Mouse (Mus musculus) liver, embryonic 15.5 days (tissue): Measurements from ENCODE around the gene Ercc6l. TPM values are rescaled to one million over a fixed set of nuclear protein-coding genes. Genes with fewer than 3 reads are reported as not detected.
"Not testable (repeated sequence)": the region's sequence is repeated elsewhere in the genome, so short reads cannot be mapped to it uniquely, and the experiment has no call there.

Experiments
- ATAC-seq: fragments of 200-750 bp; cut with Nextera tagmentation; 2 replicates; pipeline ENCODE4 v1.8.0; 2017; ENCODE audit warnings: moderate number of reproducible peaks, mild to moderate bottlenecking, moderate library complexity; ENCODE audit not compliant: insufficient read depth
- H3K27ac ChIP-seq: fragments of 300-500 bp; sonication (generic); replicated peaks from 2 replicates; pipeline ENCODE4 v1.5.1; 2015; ENCODE audit warnings: mild to moderate bottlenecking, inconsistent platforms
- H3K27me3 ChIP-seq: fragments of 300-500 bp; sonication (generic); 2 replicates; pipeline ENCODE4 v1.6.1; 2015; ENCODE audit warnings: mild to moderate bottlenecking, inconsistent platforms
- H3K36me3 ChIP-seq: fragments of 300-500 bp; sonication (generic); replicated peaks from 2 replicates; pipeline ENCODE4 v1.6.1; 2015; ENCODE audit warnings: moderate library complexity, mild to moderate bottlenecking, inconsistent platforms
- H3K4me1 ChIP-seq: fragments of 300-500 bp; sonication (generic); replicated peaks from 2 replicates; pipeline ENCODE4 v1.6.1; 2015; ENCODE audit warnings: inconsistent platforms
- H3K4me2 ChIP-seq: fragments of 300-500 bp; sonication (generic); 2 replicates; pipeline ENCODE4 v1.6.1; 2015; ENCODE audit warnings: moderate library complexity, mild to moderate bottlenecking, inconsistent platforms
- H3K4me3 ChIP-seq: fragments of 300-500 bp; sonication (generic); replicated peaks from 2 replicates; pipeline ENCODE4 v1.5.1; 2015; ENCODE audit warnings: mild to moderate bottlenecking, inconsistent platforms
- H3K9ac ChIP-seq: fragments of 300-500 bp; sonication (generic); 2 replicates; pipeline ENCODE4 v1.6.1; 2015; ENCODE audit warnings: moderate library complexity, mild to moderate bottlenecking, inconsistent platforms
- H3K9me3 ChIP-seq: fragments of 300-500 bp; sonication (generic); replicated peaks from 2 replicates; pipeline ENCODE4 v1.6.1; 2016; ENCODE audit warnings: inconsistent platforms
- WGBS: fragments of 180-500 bp; shearing (Covaris S2); methylation state at CpG from one replicate; pipeline ENCODE4 v1.1.7; 2015; ENCODE audit warnings: mixed read lengths; ENCODE audit not compliant: insufficient replicate concordance; 5-methylcytosine and 5-hydroxymethylcytosine counted together
- polyA plus RNA-seq: library from polyadenylated mRNA; unstranded; fragments of >200 nt; fragmentation: Nextera tagmentation; extraction: Ambion mirVana; gene quantifications from 2 replicates; pipeline ENCODE4 v1.2.1, GENCODE M21; 2015

The Ercc6l gene
- polyA plus RNA-seq, 1 experiment from 2014 or later = 9.6 TPM

DNA sequence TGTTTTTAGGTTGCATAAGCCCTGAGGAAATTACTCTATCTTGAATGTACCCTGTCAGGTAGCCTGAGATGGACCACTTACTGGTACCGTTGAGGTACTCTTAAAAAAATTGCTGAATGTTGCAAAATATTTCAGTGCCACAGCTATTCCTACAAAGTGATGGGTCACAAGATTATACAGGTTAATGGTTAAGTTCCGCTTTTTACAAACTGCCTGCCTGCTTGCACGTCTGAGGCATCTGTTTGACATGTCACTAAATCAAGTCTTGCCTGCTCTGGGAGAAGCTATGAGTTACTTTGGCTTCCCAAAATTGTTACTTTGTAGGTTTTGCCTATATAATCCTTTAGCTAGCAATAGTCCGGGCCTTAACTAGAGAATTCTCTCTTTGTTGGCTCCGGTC lies 47.5 kb downstream of the Ercc6l start:
- not testable (repeated sequence) for H3K4me1 ChIP-seq, H3K4me3 ChIP-seq, H3K9ac ChIP-seq, H3K36me3 ChIP-seq, H3K4me2 ChIP-seq, H3K27ac ChIP-seq, ATAC-seq, H3K9me3 ChIP-seq
- H3K27me3 ChIP-seq = peaks cover 23% of the 10 kb centered on the region
- 47% methylated on average over 5 of the region's 5 CpGs for WGBS

DNA sequence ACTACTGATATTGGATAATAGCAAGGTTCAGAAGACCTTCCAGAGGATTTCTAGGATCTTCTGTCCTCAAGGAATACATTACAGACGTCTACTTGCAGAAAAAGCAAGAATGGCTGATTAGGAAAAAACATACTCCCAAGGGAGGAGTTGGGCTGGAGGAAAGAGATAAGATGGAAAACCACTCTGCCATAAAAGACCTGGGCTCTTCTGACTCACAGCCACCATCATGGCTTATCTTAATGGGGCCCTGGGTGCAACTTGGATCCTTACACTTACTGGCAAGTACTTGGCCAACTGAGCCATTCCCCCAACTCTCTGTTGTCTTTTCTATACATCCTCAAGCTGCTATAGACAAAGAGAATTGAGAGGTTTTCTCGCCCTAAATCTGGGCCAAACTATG lies 53.1 kb downstream of the Ercc6l start:
- ATAC-seq, H3K27me3 ChIP-seq, H3K9ac ChIP-seq, H3K9me3 ChIP-seq, H3K27ac ChIP-seq, H3K4me3 ChIP-seq, H3K36me3 ChIP-seq: not testable (repeated sequence)
- WGBS = 36% methylated on average over 2 of the region's 2 CpGs
- H3K4me1 ChIP-seq = peaks cover 14% of the 10 kb centered on the region; the same call in 1 of the 2 replicates
- H3K4me2 ChIP-seq = peak overlapping the region; percentile 35

DNA sequence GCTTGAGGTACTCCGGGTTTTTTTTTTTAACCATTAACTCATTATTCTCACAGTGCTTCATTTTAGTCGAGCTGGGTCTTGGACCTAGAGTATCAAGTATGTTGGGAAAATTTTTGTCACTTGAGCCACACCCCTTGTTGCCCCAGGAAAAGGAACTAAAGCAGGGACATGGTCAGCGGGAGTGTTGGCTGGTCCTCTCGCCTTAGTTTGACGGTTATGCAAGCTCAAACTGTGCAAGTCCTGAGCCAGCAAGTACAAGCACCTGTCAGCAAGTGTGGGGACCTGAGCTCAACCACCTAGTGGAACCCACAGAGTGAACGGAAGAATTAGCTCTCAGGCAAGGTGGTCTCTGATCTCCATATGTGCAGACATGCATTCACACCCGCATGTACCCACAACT lies 55.0 kb downstream of the Ercc6l start:
- WGBS = 51% methylated on average over 7 of the region's 7 CpGs
- no peak for ATAC-seq
- H3K4me2 ChIP-seq = no peak overlapping the region

DNA sequence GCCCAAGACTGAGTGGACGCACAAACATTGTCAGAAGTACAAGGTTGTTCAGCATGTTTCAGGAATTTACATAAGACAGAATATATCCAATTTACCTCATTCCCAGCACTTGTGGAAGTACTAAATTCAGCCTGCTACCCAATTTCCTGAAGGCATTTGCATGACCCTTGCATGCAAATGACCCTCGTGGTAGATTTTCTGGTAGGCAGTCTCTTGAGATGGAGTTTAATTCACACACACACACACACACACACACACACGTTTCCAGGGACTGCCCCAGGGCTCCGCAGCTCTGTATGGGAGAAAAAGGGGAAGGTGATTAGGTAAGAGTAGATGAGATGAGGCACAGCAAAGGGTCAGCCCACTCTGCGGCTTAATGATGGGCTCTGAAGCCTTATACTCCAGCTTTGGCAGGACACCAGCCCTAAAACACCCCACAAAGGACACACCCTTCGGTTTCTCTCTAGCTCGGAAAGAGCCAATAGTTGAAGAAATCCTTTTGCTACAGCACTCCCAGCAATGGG lies 62.4 kb downstream of the Ercc6l start:
- 43% methylated on average over 7 of the region's 7 CpGs for WGBS
- Histone ChIP-seq H3K27ac (no peak overlapping the region), H3K4me1 (no peaks in the 10 kb centered on the region), H3K4me2 (no peak overlapping the region), H3K36me3 (no peaks in the 10 kb centered on the region), H3K9me3 (no peaks in the 10 kb centered on the region), H3K4me3 (no peak overlapping the region), H3K9ac (no peak overlapping the region), H3K27me3 (peaks cover 19% of the 10 kb centered on the region; the same call in 1 of the 2 replicates)
- ATAC-seq = no peak

More for the DNA sequence above, 55.0 kb downstream of the Ercc6l start:
- H3K27me3 ChIP-seq = peaks cover 5% of the 10 kb centered on the region; the same call in 1 of the 2 replicates
- H3K9me3 ChIP-seq = no peaks in the 10 kb centered on the region
- H3K9ac ChIP-seq = no peak overlapping the region
- no peaks in the 10 kb centered on the region for H3K36me3 ChIP-seq
- peaks cover 14% of the 10 kb centered on the region; the same call in 1 of the 2 replicates for H3K4me1 ChIP-seq
- no peak overlapping the region for H3K4me3 ChIP-seq
- H3K27ac ChIP-seq = no peak overlapping the region

Other genes with a start within 250 kb of the Ercc6l start
- gene Rtl5, start 85.8 kb downstream of the Ercc6l start, polyA plus RNA-seq = 0.15 and 0.22 TPM in 2 replicates
- 29.1 and 39.0 TPM in 2 replicates for gene Pin4, start 37.6 kb downstream of the Ercc6l start, polyA plus RNA-seq
- gene Rps4x, start 32.3 kb upstream of the Ercc6l start, polyA plus RNA-seq = 379 and 405 TPM in 2 replicates
- 49.8 and 51.8 TPM in 2 replicates for gene Cited1, start 95.1 kb upstream of the Ercc6l start, polyA plus RNA-seq